Mouse (Mus musculus) layer of hippocampus, adult 9-10 months (tissue): ENCODE measurements around the gene Fbxo9.
"Not testable (repeated sequence)": the region's sequence is repeated elsewhere in the genome, so short reads cannot be mapped to it uniquely, and the experiment has no call there.

Experiments used
- DNase-seq: peaks from one replicate; pipeline ENCODE4 v3.0.0; 2022; ENCODE audit warnings: low spot score

Fbxo9 gene

GRCm38 (mm10) chr9:78107912-78108795, 711 bp downstream of the Fbxo9 start:
- DNase-seq, result no peak

DNA sequence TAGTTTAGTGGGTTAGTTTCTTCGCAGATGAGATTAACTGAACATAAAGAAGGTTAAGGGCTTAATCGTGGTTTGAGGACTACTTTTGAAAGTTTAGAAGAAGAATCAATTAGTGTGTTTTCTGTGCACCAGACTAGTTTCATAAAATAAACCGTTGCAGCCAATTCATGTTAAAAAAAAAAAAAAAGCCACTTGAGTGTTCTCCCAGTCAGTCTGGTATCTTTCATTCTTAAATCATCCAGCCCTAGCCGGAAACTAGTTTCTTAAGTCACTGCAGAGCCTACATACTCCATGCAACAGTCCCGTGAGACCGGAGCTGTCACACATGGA, 1.3 kb downstream of the Fbxo9 start:
- no peak for DNase-seq

DNA sequence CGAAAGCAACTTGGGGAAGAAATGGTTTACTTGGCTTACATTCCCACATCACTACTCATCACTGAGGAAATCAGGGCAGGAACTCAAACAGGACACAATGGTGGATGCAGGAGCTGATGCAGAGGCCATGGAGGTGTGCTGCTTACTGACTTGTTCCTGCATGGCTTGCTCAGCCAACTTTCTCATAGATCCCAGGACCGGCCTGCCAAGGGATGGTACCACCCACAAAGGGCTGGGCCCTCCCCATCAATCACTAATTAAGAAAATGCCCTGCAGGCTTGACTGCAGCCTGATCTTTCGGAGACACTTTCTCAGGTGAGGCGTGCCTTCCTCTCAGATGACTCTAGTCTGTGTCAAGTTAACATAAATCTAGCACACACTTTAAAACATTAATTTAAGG, 2.0 kb downstream of the Fbxo9 start:
- no peak for DNase-seq

DNA sequence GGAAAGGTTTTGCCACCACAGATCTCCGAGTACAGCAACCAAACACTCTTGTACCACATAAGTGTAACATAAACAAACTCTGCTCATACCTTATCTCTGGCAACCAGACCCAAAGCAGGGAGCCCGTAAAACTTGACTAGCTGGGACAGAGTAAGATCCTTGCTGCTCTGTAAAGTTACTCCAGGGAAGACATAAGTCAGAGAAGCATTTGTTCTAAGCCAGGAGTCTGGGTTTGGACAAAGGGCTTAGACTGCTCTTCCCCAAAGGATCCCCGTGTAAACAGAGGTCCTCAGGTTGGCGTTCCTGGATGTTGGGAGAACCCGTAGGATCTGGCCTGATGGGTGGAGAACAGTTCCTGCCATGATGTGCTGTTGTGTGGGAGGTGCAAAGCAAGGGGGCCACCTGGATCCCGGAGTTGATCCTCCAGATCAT, 3.3 kb downstream of the Fbxo9 start:
- no peak for DNase-seq

- DNase-seq, result no peak
These were observed 3.9 kb downstream of the Fbxo9 start for GRCm38 (mm10) chr9:78104973-78105372.

- no peak for DNase-seq
These were observed 4.8 kb downstream of the Fbxo9 start for GRCm38 (mm10) chr9:78103965-78104560.

DNA sequence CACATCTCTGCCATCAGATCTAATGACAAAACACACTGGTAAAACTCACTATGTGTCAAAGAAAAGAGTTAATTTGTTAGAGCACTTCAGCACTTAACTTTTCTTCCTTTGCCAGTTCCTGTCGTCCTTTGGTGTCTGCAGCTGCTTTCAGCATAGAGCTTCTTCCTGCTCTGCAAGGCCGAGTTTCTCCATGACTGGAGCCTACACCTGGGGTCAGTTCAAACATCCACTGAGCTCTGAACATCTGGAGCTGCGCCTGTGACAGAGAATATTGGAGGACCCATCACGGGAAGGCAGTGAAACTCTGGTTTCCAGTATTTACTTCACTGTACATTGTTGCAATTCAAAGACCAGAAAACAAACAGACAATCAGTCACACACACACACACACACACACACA, 7.4 kb downstream of the Fbxo9 start:
- no peak for DNase-seq

DNA sequence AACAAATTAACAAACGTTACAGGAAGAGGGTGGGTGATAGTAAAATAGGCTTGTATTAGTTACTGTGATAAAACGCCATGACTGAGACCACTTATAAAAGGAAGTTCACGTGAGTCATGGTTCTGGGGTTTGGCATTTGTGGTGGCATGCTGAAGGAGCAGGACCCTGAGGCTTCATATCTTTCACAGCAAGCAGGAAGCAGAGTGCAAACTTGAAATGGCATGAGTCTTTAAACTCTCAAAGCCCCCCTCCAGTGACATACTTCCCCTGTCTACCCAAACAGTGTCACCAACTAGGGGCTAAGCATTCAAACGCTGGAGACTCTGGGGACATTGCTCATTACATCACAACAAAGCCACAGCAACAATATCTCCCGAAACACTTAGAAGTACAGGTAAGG, 7.9 kb downstream of the Fbxo9 start:
- no peak for DNase-seq

DNA sequence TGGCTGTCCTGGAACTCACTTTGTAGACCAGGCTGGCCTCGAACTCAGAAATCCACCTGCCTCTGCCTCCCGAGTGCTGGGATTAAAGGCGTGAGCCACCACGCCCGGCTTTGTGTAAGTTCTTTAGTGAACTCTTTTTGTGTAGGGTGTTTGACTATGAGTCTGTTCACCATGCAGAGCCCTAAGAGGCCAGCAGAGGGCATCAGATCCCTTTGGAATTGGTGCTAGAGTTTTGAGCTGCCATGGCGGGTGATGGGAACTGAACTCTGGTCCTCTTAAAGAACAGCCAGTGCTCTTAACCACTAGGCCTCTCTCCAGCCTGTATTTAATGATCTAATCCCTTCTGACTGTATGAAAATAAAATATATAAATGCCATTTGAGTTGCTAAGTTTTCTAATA, 12.5 kb downstream of the Fbxo9 start:
- DNase-seq, result no peak

DNA sequence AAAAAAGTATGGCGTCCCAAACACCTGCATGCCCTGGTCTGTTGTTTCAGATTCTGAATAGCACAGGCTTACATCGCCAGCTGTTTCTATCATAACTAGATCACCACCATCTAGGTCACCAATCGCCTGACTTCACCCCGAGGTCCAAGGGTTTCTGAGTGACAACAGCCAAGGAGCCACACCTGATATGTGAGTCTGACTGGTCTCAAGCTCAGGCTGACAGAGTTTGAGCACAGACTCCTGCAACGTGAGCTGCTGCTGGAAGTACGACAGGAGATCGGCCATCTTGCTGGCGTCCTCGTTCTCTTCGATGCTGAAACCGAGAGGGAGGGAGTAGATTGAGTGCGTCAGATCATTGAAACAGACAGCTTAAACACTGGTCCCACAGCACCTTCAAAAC, 13.2 kb downstream of the Fbxo9 start:
- no peak for DNase-seq

DNA sequence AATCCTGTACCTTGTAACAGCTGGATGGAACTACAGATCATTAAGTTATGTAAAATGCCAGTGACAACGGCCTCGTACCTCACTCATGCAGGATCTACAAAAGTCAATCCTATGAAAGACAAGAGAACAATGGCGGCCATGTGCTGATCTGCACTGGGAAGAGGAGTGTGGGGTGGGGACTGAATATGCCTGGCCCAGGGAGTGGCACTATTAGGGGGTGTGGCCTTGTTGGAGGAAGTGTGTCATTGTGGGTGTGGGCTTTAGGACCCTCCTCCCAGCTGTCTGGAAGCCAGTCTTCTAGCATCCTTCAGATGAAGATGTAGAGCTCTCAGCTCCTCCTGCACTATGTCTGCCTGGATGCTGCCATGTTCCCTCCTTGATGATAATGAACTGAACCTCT, 18.3 kb downstream of the Fbxo9 start:
- no peak for DNase-seq

GRCm38 (mm10) chr9:78089906-78090305, 19.0 kb downstream of the Fbxo9 start:
- DNase-seq, result no peak

- no peak for DNase-seq
These were observed 19.9 kb downstream of the Fbxo9 start for GRCm38 (mm10) chr9:78088971-78089370.

DNA sequence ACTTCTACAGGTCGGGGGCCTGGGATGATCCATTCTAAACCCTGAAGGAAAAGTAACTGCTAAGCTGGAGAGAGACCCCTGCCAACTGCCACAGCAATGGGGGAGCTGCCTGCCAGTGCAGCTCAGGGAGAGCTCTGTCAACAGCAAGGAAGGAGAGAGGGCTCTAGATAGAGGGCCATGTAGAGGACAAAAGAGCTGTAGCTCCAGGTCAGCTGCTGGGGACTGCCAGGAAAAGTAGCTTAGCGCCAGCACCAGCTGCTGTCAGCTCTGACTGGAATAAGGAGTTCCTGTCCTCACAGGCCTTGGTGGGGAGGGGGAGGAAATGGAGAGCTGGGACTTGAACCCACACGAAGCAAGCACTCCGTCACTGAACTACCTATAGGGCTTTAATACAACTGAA, 20.3 kb downstream of the Fbxo9 start:
- no peak for DNase-seq

GRCm38 (mm10) chr9:78087751-78088150, 21.1 kb downstream of the Fbxo9 start:
- DNase-seq, result no peak

DNA sequence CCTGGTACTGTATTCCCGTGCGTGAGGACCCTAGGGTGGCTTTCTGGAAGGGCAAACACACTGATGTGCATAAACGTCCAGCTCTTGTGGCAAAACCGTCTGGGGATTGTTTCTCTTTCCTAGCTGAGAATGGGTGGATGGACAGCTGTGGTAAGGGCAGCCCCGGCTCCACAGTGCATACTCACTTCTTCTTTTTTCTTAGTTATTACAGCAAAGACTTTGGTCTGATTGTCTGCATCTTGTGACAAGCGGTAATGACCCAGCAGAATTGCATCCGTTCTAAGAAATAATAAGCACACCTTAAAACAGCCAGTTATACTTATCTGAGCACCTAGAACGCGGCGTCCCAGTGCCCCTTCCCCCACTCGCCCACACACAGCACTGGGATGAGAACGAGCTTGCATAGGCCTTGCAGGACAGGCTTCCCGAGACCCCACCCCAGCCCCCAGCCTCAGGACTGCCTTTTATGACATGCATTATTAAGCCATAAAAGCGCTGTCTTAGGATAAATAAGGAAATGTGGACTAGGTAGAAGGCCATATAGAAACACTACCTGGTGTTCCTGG, 23.1 kb downstream of the Fbxo9 start:
- DNase-seq, result no peak

DNA sequence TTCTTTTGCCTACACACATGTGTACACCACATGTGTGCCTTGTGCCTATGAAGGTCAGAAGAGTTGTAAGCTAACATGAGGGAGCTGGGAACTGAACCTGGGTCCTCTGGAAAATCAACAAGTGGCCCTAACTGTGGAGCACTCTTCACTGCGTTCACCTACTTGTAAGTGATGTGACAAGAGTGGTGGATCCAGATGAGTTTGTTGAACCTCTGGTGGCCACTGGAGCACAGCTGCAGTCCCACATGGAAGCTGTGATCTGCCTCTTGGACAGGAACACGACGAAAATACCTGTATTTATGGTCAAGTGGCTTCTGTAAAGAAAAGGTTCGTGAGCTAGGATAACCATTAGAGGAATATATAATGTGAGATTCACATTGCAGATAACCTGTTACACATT, 24.5 kb downstream of the Fbxo9 start:
- no peak for DNase-seq

DNA sequence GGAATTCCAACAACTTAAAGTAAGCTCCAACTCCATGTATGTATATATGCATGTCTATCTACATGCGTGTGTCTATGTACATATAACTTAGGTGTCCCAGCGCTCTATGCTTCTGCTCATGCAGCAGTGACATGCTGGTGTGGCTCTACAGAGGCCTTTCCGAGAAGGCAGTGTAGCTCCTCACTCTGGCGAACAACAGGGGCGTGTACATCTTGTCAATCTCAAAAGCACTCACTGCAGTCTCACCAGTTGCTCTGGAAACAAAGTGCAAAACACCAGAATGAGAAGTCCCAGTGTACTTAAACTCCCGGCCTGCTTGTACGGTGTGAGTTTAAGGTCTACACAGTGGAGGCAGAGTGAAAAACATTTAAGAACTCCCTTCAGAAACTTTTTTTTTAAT, 27.0 kb downstream of the Fbxo9 start:
- DNase-seq, result no peak

GRCm38 (mm10) chr9:78078240-78078639, 30.6 kb downstream of the Fbxo9 start:
- no peak for DNase-seq

GRCm38 (mm10) chr9:78075256-78075655, 33.6 kb downstream of the Fbxo9 start:
- no peak for DNase-seq

GRCm38 (mm10) chr9:78073713-78074340, 35.0 kb downstream of the Fbxo9 start:
- no peak for DNase-seq

- not testable (repeated sequence) for DNase-seq
These were observed 35.6 kb downstream of the Fbxo9 start for GRCm38 (mm10) chr9:78073291-78073690.

DNA sequence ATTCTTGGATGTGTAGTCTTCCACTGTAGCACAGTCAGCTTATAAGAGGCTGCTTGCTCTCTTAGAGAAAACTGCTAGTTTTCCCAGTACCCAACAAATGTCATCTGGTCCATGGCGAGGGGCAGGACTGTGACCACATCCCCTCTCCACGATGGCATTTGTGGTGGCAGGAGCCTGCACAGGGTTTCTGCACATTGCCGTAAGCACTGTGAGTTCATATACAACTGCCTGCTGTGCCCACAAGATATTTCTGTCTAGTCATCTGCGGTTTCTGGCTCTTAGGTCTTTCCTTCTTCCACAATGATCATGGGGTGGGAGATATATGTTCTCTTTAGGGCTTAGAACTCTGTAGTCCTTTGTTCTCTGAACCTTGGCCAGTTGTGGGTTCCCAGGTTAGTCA, 37.2 kb downstream of the Fbxo9 start:
- no peak for DNase-seq
